Mouse (Mus musculus): ENCODE data around the gene Rnf168. TPM values are rescaled to one million over a fixed set of nuclear protein-coding genes. Genes with fewer than 3 reads are reported as not detected.
"Not testable (repeated sequence)": the region's sequence is repeated elsewhere in the genome, so short reads cannot be mapped to it uniquely, and the experiment has no call there.

Gene Rnf168
- total RNA-seq (2017), result 67.5 and 71.4 TPM in 2 replicates

DNA sequence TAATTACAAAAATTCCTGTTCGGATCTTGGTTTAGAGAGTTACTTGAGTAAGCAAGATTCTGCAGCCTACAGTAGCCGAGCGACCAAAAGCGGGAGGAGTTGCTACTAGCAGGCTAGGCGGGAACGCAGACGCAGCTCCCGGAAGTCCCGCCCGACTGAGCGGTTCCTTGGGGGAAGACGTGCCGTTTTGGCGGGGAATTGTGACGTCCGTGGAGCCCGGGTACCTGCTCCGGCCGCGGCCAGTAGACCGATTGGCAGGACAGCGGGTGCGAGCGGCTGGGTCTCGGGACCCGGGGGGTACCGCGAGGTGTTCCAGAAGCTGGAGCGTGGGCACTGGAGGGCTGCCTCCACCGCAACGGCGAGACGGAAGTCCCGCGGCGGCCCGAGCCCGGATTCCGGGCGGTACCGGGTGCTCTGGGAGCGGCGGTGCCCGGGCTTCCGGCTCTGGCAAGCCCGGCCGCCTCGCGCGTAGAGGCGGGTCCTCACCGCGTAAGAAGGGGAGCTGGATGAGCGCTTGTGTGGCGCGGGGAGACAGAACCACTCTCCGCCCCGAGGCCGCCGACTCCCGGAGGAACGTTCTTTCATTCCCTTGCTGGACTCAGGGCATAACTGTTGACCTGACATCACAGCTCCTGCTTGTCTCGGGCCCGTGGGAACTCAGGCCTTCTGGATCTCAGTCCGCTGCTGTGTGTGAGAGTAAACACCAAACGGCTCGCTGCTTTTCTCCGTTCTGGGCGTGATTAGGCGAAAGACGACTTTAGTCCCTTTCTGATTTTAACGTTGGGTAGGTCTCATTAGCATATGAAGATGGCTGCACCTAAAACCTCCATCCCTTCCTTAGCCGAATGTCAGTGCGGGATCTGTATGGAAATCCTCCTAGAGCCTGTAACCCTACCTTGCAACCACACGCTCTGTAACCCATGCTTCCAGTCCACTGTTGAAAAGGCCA, at the start of gene Rnf168:
Gene Rnf168, plus strand, starts transcription at position 152 of the 949 bp plus-strand sequence.
- ATAC-seq (replicated peaks in 1 of 2; ENCODE audit: insufficient read depth in 1 of 2, low FRiP score in 2 of 2, low TSS enrichment in 1 of 2, low read depth in 1 of 2, poor library complexity in 2 of 2, severe bottlenecking in 2 of 2), result peak; percentile 72 to 83

DNA sequence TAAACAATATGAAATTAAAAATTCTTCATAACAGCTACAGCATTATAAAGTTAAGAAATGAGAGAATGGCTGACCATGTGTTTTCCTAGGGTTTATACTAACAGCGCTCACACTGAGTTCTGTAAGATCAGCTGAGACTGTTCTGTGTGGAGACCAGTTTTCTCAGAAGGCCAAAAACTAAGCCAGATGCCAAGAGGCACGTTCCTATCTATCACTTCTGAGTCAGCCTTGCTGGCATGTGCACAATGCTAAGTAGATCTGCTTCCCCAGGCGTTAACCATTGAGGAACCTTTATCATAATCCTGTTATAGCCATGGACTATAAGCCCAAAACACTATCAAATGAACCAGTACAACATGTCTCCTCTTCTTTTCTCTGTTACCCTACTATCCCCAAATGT, 45.2 kb upstream of the Rnf168 start:
- ATAC-seq (replicated peaks in 1 of 2; ENCODE audit: insufficient read depth in 1 of 2, low FRiP score in 2 of 2, low TSS enrichment in 1 of 2, low read depth in 1 of 2, poor library complexity in 2 of 2, severe bottlenecking in 2 of 2), result not testable (repeated sequence)

DNA sequence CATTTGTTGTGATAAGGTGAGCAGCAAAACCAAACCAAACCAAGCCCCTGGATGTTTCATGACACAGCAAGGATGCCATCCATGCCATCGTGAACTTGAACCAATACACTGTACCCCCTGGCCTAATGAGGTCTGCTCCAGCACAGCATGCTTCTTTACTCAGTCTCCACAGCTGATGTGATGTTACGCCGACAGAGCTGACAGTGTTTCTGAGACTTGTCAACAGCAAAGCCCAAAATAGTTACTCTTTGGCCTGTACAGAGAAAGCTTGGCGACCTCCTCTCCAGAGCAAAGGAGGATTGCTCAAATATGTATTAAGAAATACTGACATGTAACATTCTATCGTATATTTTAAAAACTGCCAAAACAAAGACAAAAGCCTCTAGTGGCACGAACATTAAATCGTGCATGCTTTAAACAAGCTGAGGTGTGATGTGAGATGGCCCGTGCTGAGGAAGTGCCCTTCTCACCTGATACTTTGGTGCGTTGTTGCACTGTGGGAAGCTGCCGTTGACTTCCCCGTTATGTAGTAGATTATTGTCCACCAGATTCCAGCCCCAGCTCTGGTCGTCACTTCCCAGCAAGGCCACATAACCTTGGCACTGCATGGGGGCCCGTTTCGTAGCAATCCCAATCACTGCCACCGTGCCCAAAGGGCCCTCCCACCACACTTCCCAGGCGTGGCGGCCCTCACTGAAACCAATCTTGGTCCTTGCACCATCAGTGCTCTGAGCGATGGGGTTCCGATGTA, 39.2 kb upstream of the Rnf168 start:
- no peak for ATAC-seq (replicated peaks in 1 of 2; ENCODE audit: insufficient read depth in 1 of 2, low FRiP score in 2 of 2, low TSS enrichment in 1 of 2, low read depth in 1 of 2, poor library complexity in 2 of 2, severe bottlenecking in 2 of 2)

GRCm38 (mm10) chr16:32239428-32240312, 37.6 kb upstream of the Rnf168 start:
- ATAC-seq (replicated peaks in 1 of 2; ENCODE audit: insufficient read depth in 1 of 2, low FRiP score in 2 of 2, low TSS enrichment in 1 of 2, low read depth in 1 of 2, poor library complexity in 2 of 2, severe bottlenecking in 2 of 2), result no peak

DNA sequence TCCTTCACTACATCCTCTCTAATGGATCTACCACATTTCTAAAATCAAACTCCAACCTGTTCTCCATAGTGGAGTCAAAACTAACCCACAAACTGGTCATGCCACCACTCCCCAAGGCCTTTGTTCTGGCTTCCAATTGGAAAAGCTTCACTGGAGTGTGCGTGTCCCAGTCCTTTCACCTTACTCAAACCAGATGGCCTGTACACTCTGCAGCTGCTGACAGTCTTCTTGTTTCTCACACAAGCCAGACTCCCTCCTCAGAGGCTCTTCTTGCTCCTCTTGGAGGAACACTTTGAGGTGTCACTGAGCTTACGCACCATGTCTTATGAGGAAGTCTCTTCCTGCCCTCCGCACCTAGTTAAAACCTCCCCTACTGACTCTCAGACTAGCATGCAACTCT, 33.4 kb upstream of the Rnf168 start:
- ATAC-seq (replicated peaks in 1 of 2; ENCODE audit: insufficient read depth in 1 of 2, low FRiP score in 2 of 2, low TSS enrichment in 1 of 2, low read depth in 1 of 2, poor library complexity in 2 of 2, severe bottlenecking in 2 of 2), result no peak

DNA sequence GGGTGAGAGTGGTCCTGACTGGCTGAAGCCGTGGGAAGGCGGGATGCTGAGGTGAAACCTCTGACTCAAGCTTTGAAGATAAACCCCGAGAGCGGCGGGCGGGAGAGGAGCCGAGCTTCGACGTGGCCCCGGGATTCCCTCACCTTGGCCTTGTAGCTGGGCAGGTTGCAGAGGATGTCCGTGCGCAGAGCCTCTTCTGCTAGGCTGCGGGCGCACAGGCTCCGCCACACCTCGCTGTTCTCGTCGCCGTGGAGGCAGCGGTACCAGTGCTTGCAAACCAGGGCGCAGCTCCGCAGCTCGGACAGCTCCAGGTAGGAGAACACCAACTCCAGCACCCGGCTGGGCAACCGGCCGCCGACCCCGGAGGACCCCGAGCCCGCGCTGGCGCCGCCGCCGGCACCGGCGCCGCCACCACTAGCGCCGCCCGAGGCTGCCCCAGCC, 30.9 kb upstream of the Rnf168 start:
- peak in 1 of 2 experiments; percentile 19; a peak in 1 of 4 replicates for ATAC-seq (replicated peaks in 1 of 2; ENCODE audit: insufficient read depth in 1 of 2, low FRiP score in 2 of 2, low TSS enrichment in 1 of 2, low read depth in 1 of 2, poor library complexity in 2 of 2, severe bottlenecking in 2 of 2)

DNA sequence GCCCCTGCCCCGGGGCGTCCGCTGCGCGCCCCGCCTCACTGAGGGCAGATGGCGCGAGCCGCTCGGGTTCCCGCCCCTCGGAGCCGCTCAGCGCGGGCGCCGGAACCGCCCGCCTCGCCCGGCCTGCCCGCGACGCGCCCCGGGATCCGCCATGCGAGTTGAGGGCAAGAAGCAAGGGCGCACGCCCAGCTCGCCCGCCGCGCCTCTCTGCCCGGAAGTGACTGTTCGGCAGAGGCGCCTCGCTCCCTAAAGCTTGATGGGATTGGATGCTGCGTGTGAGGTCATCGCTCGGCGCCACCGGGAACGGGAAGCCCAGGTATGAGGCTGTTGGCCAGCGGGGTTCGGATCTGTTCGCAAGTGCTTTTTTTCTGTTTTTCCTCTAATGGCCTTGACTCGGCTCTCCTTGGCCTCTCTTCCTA, 30.3 kb upstream of the Rnf168 start, which contains the start of the genes Fbxo45 and Wdr53:
Gene Fbxo45, minus strand, starts transcription at position 207 of the 419 bp plus-strand sequence.
Gene Wdr53, plus strand, starts transcription at position 276 of the 419 bp plus-strand sequence.
- ATAC-seq (replicated peaks in 1 of 2; ENCODE audit: insufficient read depth in 1 of 2, low FRiP score in 2 of 2, low TSS enrichment in 1 of 2, low read depth in 1 of 2, poor library complexity in 2 of 2, severe bottlenecking in 2 of 2), result peak; percentile 98 to 99

GRCm38 (mm10) chr16:32264225-32264624, 13.0 kb upstream of the Rnf168 start:
- not testable (repeated sequence) for ATAC-seq (replicated peaks in 1 of 2; ENCODE audit: insufficient read depth in 1 of 2, low FRiP score in 2 of 2, low TSS enrichment in 1 of 2, low read depth in 1 of 2, poor library complexity in 2 of 2, severe bottlenecking in 2 of 2)

DNA sequence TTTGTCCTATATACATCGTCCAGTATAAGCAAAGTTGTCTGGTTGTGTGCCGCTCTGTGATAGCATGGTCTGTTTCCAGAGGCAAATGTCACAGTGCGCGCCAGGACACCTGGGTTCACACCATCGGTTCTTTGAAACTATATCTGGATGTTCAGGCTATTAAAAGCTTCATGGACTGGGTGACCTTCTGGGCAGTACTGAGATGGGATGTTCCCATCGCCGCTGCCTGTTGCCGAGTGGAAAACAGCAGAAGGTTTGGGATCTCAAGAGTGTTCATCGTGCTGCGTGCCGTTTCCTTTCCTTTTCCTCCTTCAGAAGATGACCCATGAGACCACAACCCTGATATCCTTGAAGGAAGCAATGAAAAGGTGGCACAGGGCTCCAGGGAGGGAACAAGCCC, 6.0 kb upstream of the Rnf168 start, which contains the start of gene Smco1:
Gene Smco1, plus strand, starts transcription at position 178 of the 400 bp plus-strand sequence.
- no peak for ATAC-seq (replicated peaks in 1 of 2; ENCODE audit: insufficient read depth in 1 of 2, low FRiP score in 2 of 2, low TSS enrichment in 1 of 2, low read depth in 1 of 2, poor library complexity in 2 of 2, severe bottlenecking in 2 of 2)

- no peak for ATAC-seq (replicated peaks in 1 of 2; ENCODE audit: insufficient read depth in 1 of 2, low FRiP score in 2 of 2, low TSS enrichment in 1 of 2, low read depth in 1 of 2, poor library complexity in 2 of 2, severe bottlenecking in 2 of 2)
Observed at GRCm38 (mm10) chr16:32273338-32273737, 3.9 kb upstream of the Rnf168 start.

GRCm38 (mm10) chr16:32275041-32275440, 2.2 kb upstream of the Rnf168 start:
- ATAC-seq (replicated peaks in 1 of 2; ENCODE audit: insufficient read depth in 1 of 2, low FRiP score in 2 of 2, low TSS enrichment in 1 of 2, low read depth in 1 of 2, poor library complexity in 2 of 2, severe bottlenecking in 2 of 2), result no peak

DNA sequence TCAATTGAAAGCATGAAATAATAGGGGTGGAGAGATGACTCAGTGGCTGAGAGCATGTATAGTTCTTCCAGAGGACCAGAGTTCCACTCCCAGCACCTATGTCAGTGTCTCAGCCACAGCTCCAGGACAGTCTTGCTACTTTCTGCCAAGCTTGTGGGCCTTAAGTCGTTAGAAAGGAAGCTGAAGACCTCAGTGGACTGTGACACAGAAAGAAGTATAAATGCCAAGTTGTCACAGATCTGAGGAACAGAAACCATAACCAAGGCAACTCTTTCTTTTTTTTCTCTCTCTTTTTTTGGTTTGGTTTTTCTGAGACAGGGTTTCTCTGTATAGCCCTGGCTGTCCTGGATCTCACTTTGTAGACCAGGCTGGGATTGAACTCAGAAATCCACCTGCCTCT, 1.4 kb upstream of the Rnf168 start:
- no peak for ATAC-seq (replicated peaks in 1 of 2; ENCODE audit: insufficient read depth in 1 of 2, low FRiP score in 2 of 2, low TSS enrichment in 1 of 2, low read depth in 1 of 2, poor library complexity in 2 of 2, severe bottlenecking in 2 of 2)

- ATAC-seq (replicated peaks in 1 of 2; ENCODE audit: insufficient read depth in 1 of 2, low FRiP score in 2 of 2, low TSS enrichment in 1 of 2, low read depth in 1 of 2, poor library complexity in 2 of 2, severe bottlenecking in 2 of 2), result no peak
Observed at GRCm38 (mm10) chr16:32278396-32278795, 1.1 kb downstream of the Rnf168 start.

- ATAC-seq (replicated peaks in 1 of 2; ENCODE audit: insufficient read depth in 1 of 2, low FRiP score in 2 of 2, low TSS enrichment in 1 of 2, low read depth in 1 of 2, poor library complexity in 2 of 2, severe bottlenecking in 2 of 2), result no peak
Observed at GRCm38 (mm10) chr16:32280211-32280610, 3.0 kb downstream of the Rnf168 start.

GRCm38 (mm10) chr16:32282608-32283007, 5.3 kb downstream of the Rnf168 start:
- ATAC-seq (replicated peaks in 1 of 2; ENCODE audit: insufficient read depth in 1 of 2, low FRiP score in 2 of 2, low TSS enrichment in 1 of 2, low read depth in 1 of 2, poor library complexity in 2 of 2, severe bottlenecking in 2 of 2), result no peak

GRCm38 (mm10) chr16:32291821-32292220, 14.6 kb downstream of the Rnf168 start:
- ATAC-seq (replicated peaks in 1 of 2; ENCODE audit: insufficient read depth in 1 of 2, low FRiP score in 2 of 2, low TSS enrichment in 1 of 2, low read depth in 1 of 2, poor library complexity in 2 of 2, severe bottlenecking in 2 of 2), result no peak

GRCm38 (mm10) chr16:32299617-32300016, 22.4 kb downstream of the Rnf168 start:
- ATAC-seq (replicated peaks in 1 of 2; ENCODE audit: insufficient read depth in 1 of 2, low FRiP score in 2 of 2, low TSS enrichment in 1 of 2, low read depth in 1 of 2, poor library complexity in 2 of 2, severe bottlenecking in 2 of 2), result not testable (repeated sequence)

Measured in hematopoietic stem cell, adult 5-6 weeks (primary cell).